Mouse (Mus musculus): ENCODE data around the gene Wfs1. TPM values are rescaled to one million over a fixed set of nuclear protein-coding genes. Genes with fewer than 3 reads are reported as not detected.

Wfs1 gene
- polyA plus RNA-seq, 1 experiment: 20.0 TPM

DNA sequence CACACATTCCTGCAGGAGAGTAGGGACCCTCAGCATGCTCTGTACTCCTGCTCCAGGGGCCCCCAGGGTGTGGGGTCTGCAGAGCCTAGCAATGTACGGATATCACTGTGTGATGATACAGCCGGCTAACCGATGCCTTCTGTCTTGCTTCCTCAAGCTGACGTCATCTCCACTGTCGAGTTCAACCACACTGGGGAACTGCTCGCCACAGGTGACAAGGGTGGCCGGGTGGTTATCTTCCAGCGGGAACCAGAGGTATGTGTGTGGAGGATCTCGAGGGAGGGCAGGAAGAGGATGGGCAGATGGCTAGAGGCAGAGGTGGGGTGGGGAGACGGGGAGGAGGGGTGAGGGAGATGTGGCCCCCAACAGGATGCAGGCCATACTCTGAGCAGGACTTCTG is 66.2 kb downstream of the Wfs1 start:
- TF ChIP-seq POLR2A (IDR thresholded peaks at IDR 0.05; ENCODE audit: low read depth, low read length): no peak
- TF ChIP-seq CTCF (conservative IDR thresholded peaks at IDR 0.05; ENCODE audit: insufficient read depth, insufficient read length, low read depth, low read length): no peak
- WGBS: 70% methylated on average over 10 of the region's 10 CpGs
- no peaks in the 10 kb centered on the region for H3K27me3 ChIP-seq (replicated peaks; ENCODE audit: control insufficient read depth, insufficient read depth, low read length)
- H3K4me1 ChIP-seq (ENCODE audit: control insufficient read depth, insufficient read depth, low read length): no peaks in the 10 kb centered on the region
- H3K36me3 ChIP-seq (ENCODE audit: control insufficient read depth, insufficient read depth, low read length): no peaks in the 10 kb centered on the region
- no peak overlapping the region for H3K4me3 ChIP-seq (ENCODE audit: insufficient read depth, low read depth, low read length)
- no peak overlapping the region for H3K27ac ChIP-seq (ENCODE audit: insufficient read depth, low read depth, low read length)
- no peak for DNase-seq

DNA sequence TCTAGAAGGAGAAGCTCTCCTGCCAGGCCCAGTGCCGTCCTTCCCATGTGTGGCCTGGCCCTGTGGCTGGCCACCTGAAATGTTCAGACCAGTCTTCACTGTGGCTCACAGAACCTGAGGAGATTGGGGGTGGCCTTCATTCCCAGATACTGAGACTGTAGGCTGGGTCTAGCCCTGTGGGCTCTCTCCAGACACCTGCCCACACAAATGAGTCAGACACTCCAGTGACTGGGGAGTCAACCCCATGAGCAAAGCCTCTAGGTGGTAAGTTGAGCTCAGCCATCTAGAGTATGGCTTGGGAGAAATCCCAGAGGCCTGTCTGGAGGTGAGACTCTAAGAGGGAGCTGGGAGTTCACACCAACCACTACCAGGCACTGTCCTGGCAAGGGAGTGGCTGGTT is 67.1 kb downstream of the Wfs1 start:
- no peaks in the 10 kb centered on the region for H3K36me3 ChIP-seq (ENCODE audit: control insufficient read depth, insufficient read depth, low read length)
- no peak overlapping the region for H3K4me3 ChIP-seq (ENCODE audit: insufficient read depth, low read depth, low read length)
- no peak for DNase-seq
- no peaks in the 10 kb centered on the region for H3K27me3 ChIP-seq (replicated peaks; ENCODE audit: control insufficient read depth, insufficient read depth, low read length)
- 83% methylated on average over 1 of the region's 1 CpGs for WGBS
- TF ChIP-seq POLR2A (IDR thresholded peaks at IDR 0.05; ENCODE audit: low read depth, low read length) (no peak), CTCF (conservative IDR thresholded peaks at IDR 0.05; ENCODE audit: insufficient read depth, insufficient read length, low read depth, low read length) (no peak)
- H3K4me1 ChIP-seq (ENCODE audit: control insufficient read depth, insufficient read depth, low read length): no peaks in the 10 kb centered on the region
- no peak overlapping the region for H3K27ac ChIP-seq (ENCODE audit: insufficient read depth, low read depth, low read length)

DNA sequence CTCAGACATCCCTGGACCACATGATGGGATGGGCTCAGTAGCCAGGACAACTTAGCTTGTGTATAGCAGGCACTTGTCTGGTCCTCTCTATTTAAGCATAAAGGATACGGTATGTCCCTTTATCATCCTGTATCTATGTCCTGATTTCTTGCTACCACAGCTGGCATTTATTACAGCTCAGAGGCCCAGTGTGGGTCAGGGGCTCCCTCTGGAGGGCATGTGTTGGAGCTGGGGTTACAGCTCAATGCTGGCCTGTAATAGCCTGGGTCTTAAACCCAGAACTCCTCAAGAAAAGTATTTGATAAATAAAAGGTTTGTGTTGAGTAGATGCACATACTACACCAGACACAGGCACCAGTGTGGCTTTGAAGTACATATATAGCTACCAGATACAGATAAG is 68.9 kb downstream of the Wfs1 start:
- no peak for DNase-seq
- WGBS: 28% methylated on average over 1 of the region's 1 CpGs
- TF ChIP-seq POLR2A (IDR thresholded peaks at IDR 0.05; ENCODE audit: low read depth, low read length) (no peak), CTCF (conservative IDR thresholded peaks at IDR 0.05; ENCODE audit: insufficient read depth, insufficient read length, low read depth, low read length) (peak; percentile 37; the same call in 1 of the 2 replicates)
- no peak overlapping the region for H3K27ac ChIP-seq (ENCODE audit: insufficient read depth, low read depth, low read length)
- H3K4me3 ChIP-seq (ENCODE audit: insufficient read depth, low read depth, low read length): no peak overlapping the region
- H3K36me3 ChIP-seq (ENCODE audit: control insufficient read depth, insufficient read depth, low read length): no peaks in the 10 kb centered on the region
- H3K4me1 ChIP-seq (ENCODE audit: control insufficient read depth, insufficient read depth, low read length): no peaks in the 10 kb centered on the region
- no peaks in the 10 kb centered on the region for H3K27me3 ChIP-seq (replicated peaks; ENCODE audit: control insufficient read depth, insufficient read depth, low read length)

DNA sequence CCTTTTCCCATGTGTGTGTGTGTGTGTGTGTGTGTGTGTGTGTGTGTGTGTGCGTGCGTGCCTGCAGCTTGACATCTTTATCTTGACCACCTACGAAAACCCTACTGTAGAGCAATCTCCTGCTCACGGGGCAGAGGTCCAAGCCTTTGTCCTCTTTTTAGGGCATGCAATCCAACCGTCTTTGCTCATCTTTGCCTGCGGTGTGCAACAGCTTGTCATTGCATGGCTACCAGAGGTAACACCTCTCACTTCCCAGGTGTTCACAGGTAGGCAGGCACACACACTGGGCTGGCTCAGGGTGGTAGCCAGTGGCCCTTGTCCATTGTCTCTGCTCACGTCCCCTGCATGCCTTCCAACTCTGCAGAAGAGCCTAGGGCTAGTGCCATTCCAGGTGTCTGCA is 71.0 kb downstream of the Wfs1 start:
- Histone ChIP-seq H3K36me3 (ENCODE audit: control insufficient read depth, insufficient read depth, low read length) (no peaks in the 10 kb centered on the region), H3K27ac (ENCODE audit: insufficient read depth, low read depth, low read length) (no peak overlapping the region), H3K4me1 (ENCODE audit: control insufficient read depth, insufficient read depth, low read length) (no peaks in the 10 kb centered on the region), H3K27me3 (replicated peaks; ENCODE audit: control insufficient read depth, insufficient read depth, low read length) (no peaks in the 10 kb centered on the region), H3K4me3 (ENCODE audit: insufficient read depth, low read depth, low read length) (no peak overlapping the region)
- 76% methylated on average over 7 of the region's 7 CpGs for WGBS
- TF ChIP-seq CTCF (conservative IDR thresholded peaks at IDR 0.05; ENCODE audit: insufficient read depth, insufficient read length, low read depth, low read length) (no peak), POLR2A (IDR thresholded peaks at IDR 0.05; ENCODE audit: low read depth, low read length) (no peak)
- DNase-seq: no peak

DNA sequence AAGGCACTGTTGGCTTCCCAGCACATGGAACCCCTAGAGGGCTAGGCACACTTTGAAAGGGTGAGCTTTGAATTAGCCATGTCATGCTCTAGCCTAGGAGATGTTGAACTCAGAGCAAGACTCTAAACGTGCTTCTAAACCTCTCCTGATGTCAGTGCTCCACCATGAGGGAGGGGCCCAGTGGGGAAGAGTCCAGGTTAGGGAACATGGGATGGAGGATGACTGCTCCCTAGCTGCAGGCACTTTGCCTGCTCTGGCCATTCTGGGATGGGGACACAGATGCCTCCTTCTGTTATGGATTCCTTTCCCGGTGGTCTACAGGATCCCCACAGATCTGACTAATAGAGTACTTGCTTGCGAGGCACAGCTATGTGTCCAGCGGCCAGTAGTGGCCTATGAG is 71.8 kb downstream of the Wfs1 start:
- WGBS: 75% methylated on average over 4 of the region's 4 CpGs
- DNase-seq: no peak
- Histone ChIP-seq H3K27ac (ENCODE audit: insufficient read depth, low read depth, low read length) (no peak overlapping the region), H3K4me3 (ENCODE audit: insufficient read depth, low read depth, low read length) (no peak overlapping the region), H3K27me3 (replicated peaks; ENCODE audit: control insufficient read depth, insufficient read depth, low read length) (no peaks in the 10 kb centered on the region), H3K4me1 (ENCODE audit: control insufficient read depth, insufficient read depth, low read length) (no peaks in the 10 kb centered on the region), H3K36me3 (ENCODE audit: control insufficient read depth, insufficient read depth, low read length) (no peaks in the 10 kb centered on the region)
- no peak for TF ChIP-seq CTCF (conservative IDR thresholded peaks at IDR 0.05; ENCODE audit: insufficient read depth, insufficient read length, low read depth, low read length)
- TF ChIP-seq POLR2A (IDR thresholded peaks at IDR 0.05; ENCODE audit: low read depth, low read length): no peak

DNA sequence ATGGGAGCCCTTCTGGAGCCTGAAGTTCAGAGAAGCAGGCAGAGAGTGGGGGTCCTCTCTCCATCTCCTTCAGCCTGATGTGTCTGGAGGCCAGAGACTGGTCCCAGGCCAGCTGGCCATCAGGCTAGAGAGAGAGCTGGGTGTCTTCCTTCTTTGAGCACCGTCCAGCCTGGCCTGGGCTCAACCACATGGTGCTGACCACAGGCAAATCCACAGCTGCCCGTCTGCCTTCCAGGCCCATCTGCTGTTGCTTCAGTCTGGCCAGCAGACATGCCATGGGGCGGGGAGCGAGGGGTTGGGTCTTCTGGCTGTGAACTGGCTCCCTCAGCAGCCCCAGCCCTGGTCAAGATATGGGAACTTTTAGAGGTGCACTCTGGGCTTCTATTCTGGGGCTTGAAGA is 72.4 kb downstream of the Wfs1 start:
- WGBS: 85% methylated on average over 4 of the region's 4 CpGs
- H3K27me3 ChIP-seq (replicated peaks; ENCODE audit: control insufficient read depth, insufficient read depth, low read length): no peaks in the 10 kb centered on the region
- H3K4me3 ChIP-seq (ENCODE audit: insufficient read depth, low read depth, low read length): no peak overlapping the region
- no peaks in the 10 kb centered on the region for H3K4me1 ChIP-seq (ENCODE audit: control insufficient read depth, insufficient read depth, low read length)
- DNase-seq: no peak
- H3K27ac ChIP-seq (ENCODE audit: insufficient read depth, low read depth, low read length): no peak overlapping the region
- no peaks in the 10 kb centered on the region for H3K36me3 ChIP-seq (ENCODE audit: control insufficient read depth, insufficient read depth, low read length)
- TF ChIP-seq POLR2A (IDR thresholded peaks at IDR 0.05; ENCODE audit: low read depth, low read length): no peak
- no peak for TF ChIP-seq CTCF (conservative IDR thresholded peaks at IDR 0.05; ENCODE audit: insufficient read depth, insufficient read length, low read depth, low read length)

Other genes with a start within 250 kb of the Wfs1 start
- 15.8 and 21.1 TPM in 2 replicates for gene Bloc1s4, start 240.6 kb downstream of the Wfs1 start, polyA plus RNA-seq (2012; rRNA removed)
- 90.9 and 114 TPM in 2 replicates for gene Mrfap1, start 192.4 kb downstream of the Wfs1 start, polyA plus RNA-seq (2012; rRNA removed)
- 97.4 and 115 TPM in 2 replicates for gene Man2b2, start 158.6 kb downstream of the Wfs1 start, polyA plus RNA-seq (2012; rRNA removed)
- 0.34 and 0.58 TPM in 2 replicates for gene Ppp2r2c, start 120.7 kb downstream of the Wfs1 start, polyA plus RNA-seq (2012; rRNA removed)
- 0.08 TPM in 2 replicates for gene Gm1043, start 96.2 kb upstream of the Wfs1 start, polyA plus RNA-seq (2012; rRNA removed)

Data from kidney, adult 2 months (tissue).